8 mouse cellular contexts compared by ENCODE assay signal in genomic region chr19:37018411-37018810, GRCm38 (mm10).
A peak's percentile ranks its signal among the peaks of the same experiment; 100 is the strongest.
DNase-seq lines count a peak whose midpoint lies in the region; ATAC-seq and TF ChIP-seq lines count a peak whose summit lies in the region.

No protein-coding gene starts in this region.

- no peaks in the 10 kb centered on the region for H3K9me3 ChIP-seq in forebrain, embryonic 15.5 days
- no peaks in the 10 kb centered on the region for H3K9me3 ChIP-seq in intestine, embryonic 15.5 days
- no peaks in the 10 kb centered on the region for H3K9me3 ChIP-seq in liver, embryonic 12.5 days (replicated peaks)

- no peaks in the 10 kb centered on the region for H3K27me3 ChIP-seq in forebrain, embryonic 15.5 days
- no peaks in the 10 kb centered on the region for H3K27me3 ChIP-seq in intestine, embryonic 15.5 days (replicated peaks)
- H3K27me3 ChIP-seq in liver, embryonic 12.5 days (replicated peaks): no peaks in the 10 kb centered on the region
- H3K27me3 ChIP-seq in testis, adult 2 months (ENCODE audit: control insufficient read depth, insufficient read depth, low read length): no peaks in the 10 kb centered on the region

- no peak for DNase-seq in cerebellum, adult 18-20 months
- peak; percentile 58 for DNase-seq in brain, adult 2 months (ENCODE audit: low read depth, low spot score)

- TF ChIP-seq CTCF in testis, adult 2 months (IDR thresholded peaks at IDR 0.05; ENCODE audit: control insufficient read depth, insufficient read depth, insufficient replicate concordance, low read depth, low read length): no peak

- H3K4me1 ChIP-seq in forebrain, embryonic 15.5 days: peaks cover 7% of the 10 kb centered on the region
- peaks cover 7% of the 10 kb centered on the region; the same call in 1 of the 2 replicates for H3K4me1 ChIP-seq in intestine, embryonic 15.5 days (replicated peaks)
- peaks cover 28% of the 10 kb centered on the region for H3K4me1 ChIP-seq in liver, embryonic 12.5 days
- peaks cover 12% of the 10 kb centered on the region for H3K4me1 ChIP-seq in testis, adult 2 months (ENCODE audit: control insufficient read depth, insufficient read depth, low read length)

- 0 out of 2 replicates have a peak, but pooled peaks have one; percentile 14 for ATAC-seq in cerebellum, adult (ENCODE audit: insufficient number of reproducible peaks, low FRiP score, low TSS enrichment)
- ATAC-seq in forebrain, embryonic 15.5 days (replicated peaks): peak; percentile 95
- peak; percentile 95 for ATAC-seq in intestine, embryonic 15.5 days
- ATAC-seq in liver, embryonic 12.5 days: peak; percentile 91
- ATAC-seq in monocyte, adult 5-6 weeks (replicated peaks; ENCODE audit: insufficient number of reproducible peaks, low FRiP score, low TSS enrichment, poor library complexity, severe bottlenecking): peak; percentile 77

- peak overlapping the region; percentile 41; the same call in 1 of the 2 replicates for H3K9ac ChIP-seq in forebrain, embryonic 15.5 days (replicated peaks)
- peak overlapping the region; percentile 41; the same call in 1 of the 2 replicates for H3K9ac ChIP-seq in intestine, embryonic 15.5 days
- peak overlapping the region; percentile 66 for H3K9ac ChIP-seq in liver, embryonic 12.5 days

- no peak overlapping the region for H3K27ac ChIP-seq in forebrain, embryonic 15.5 days (replicated peaks)
- H3K27ac ChIP-seq in intestine, embryonic 15.5 days: no peak overlapping the region
- no peak overlapping the region for H3K27ac ChIP-seq in liver, embryonic 12.5 days
- H3K27ac ChIP-seq in testis, adult 2 months (ENCODE audit: control insufficient read depth, insufficient read depth, low read depth, low read length): no peak overlapping the region

- peak overlapping the region; percentile 57 for H3K4me2 ChIP-seq in forebrain, embryonic 15.5 days (replicated peaks)
- H3K4me2 ChIP-seq in intestine, embryonic 15.5 days (replicated peaks): peak overlapping the region; percentile 73
- peak overlapping the region; percentile 84 for H3K4me2 ChIP-seq in liver, embryonic 12.5 days

- H3K36me3 ChIP-seq in forebrain, embryonic 15.5 days: peaks cover 3% of the 10 kb centered on the region; the same call in 1 of the 2 replicates
- H3K36me3 ChIP-seq in intestine, embryonic 15.5 days: no peaks in the 10 kb centered on the region
- H3K36me3 ChIP-seq in liver, embryonic 12.5 days: peaks cover 14% of the 10 kb centered on the region
- no peaks in the 10 kb centered on the region for H3K36me3 ChIP-seq in testis, adult 2 months (ENCODE audit: control insufficient read depth, insufficient read depth, low read length)

- 3% methylated on average over 26 of the region's 26 CpGs for WGBS in forebrain, embryonic 15.5 days
- WGBS in intestine, embryonic 15.5 days: 5% methylated on average over 26 of the region's 26 CpGs
- WGBS in liver, embryonic 12.5 days (ENCODE audit: insufficient replicate concordance): 4% methylated on average over 26 of the region's 26 CpGs

- H3K4me3 ChIP-seq in forebrain, embryonic 15.5 days: peak overlapping the region; percentile 44
- peak overlapping the region; percentile 41 for H3K4me3 ChIP-seq in intestine, embryonic 15.5 days (replicated peaks)
- H3K4me3 ChIP-seq in liver, embryonic 12.5 days: peak overlapping the region; percentile 62
- peak overlapping the region; percentile 86 for H3K4me3 ChIP-seq in testis, adult 2 months (ENCODE audit: control insufficient read depth, low read depth, low read length)

- TF ChIP-seq POLR2A in testis, adult 2 months (IDR thresholded peaks at IDR 0.05; ENCODE audit: control insufficient read depth, low read depth, low read length): peak; percentile 51; the same call in 1 of the 2 replicates

Comparison
In these comparisons a context has a peak if more than half of its experiments do, and no peak if none do; other contexts are left out.
1. ATAC-seq: peak in every context shown above with its lines; median percentile 95 in forebrain, embryonic 15.5 days; 95 in intestine, embryonic 15.5 days; 91 in liver, embryonic 12.5 days; 77 in monocyte, adult 5-6 weeks; 14 in cerebellum, adult.